Mouse (Mus musculus) bone marrow macrophage, adult 2 months (primary cell): ENCODE measurements around the gene Pcx. TPM values are rescaled to one million over a fixed set of nuclear protein-coding genes. Genes with fewer than 3 reads are reported as not detected.
"Not testable (repeated sequence)": the region's sequence is repeated elsewhere in the genome, so short reads cannot be mapped to it uniquely, and the experiment has no call there.

Experiments used
- H3K27ac ChIP-seq: 2 replicates; pipeline ENCODE4 v1.5.1; 2012; ENCODE audit warnings: low read depth, low read length; ENCODE audit not compliant: insufficient read depth
- H3K4me1 ChIP-seq: 2 replicates; pipeline ENCODE4 v1.6.1; 2012; ENCODE audit warnings: low read length; ENCODE audit not compliant: control insufficient read depth, insufficient read depth
- H3K4me3 ChIP-seq: 2 replicates; pipeline ENCODE4 v1.5.1; 2012; ENCODE audit warnings: mild to moderate bottlenecking, low read length, moderate library complexity; ENCODE audit not compliant: insufficient read depth
- CTCF ChIP-seq: IDR thresholded peaks from 2 replicates; pipeline ENCODE4 v1.5.1; 2012; ENCODE audit warnings: low read depth, mild to moderate bottlenecking, low read length, moderate library complexity
- POLR2A ChIP-seq: IDR thresholded peaks from 2 replicates; pipeline ENCODE4 v1.6.1; 2012; ENCODE audit warnings: mild to moderate bottlenecking, low read depth, low read length, borderline replicate concordance
- polyA plus RNA-seq: library from polyadenylated mRNA; stranded (reverse); fragments of >200 nt; gene quantifications from 2 replicates; pipeline ENCODE4 v1.2.4, GENCODE M21; 2012; ENCODE audit not compliant: missing spikeins, insufficient read depth, insufficient read length

Gene Pcx
- polyA plus RNA-seq, 1 experiment = 3.7 TPM

GRCm38 (mm10) chr19:4583856-4584255 is 73.6 kb downstream of the Pcx start:
- no peaks in the 10 kb centered on the region for H3K4me1 ChIP-seq
- H3K4me3 ChIP-seq = no peak overlapping the region
- TF ChIP-seq CTCF = no peak
- TF ChIP-seq POLR2A = no peak
- H3K27ac ChIP-seq = no peak overlapping the region

GRCm38 (mm10) chr19:4586783-4587182 is 76.5 kb downstream of the Pcx start:
- H3K4me3 ChIP-seq, H3K27ac ChIP-seq: not testable (repeated sequence)

GRCm38 (mm10) chr19:4587426-4587825 is 77.2 kb downstream of the Pcx start:
- Histone ChIP-seq H3K4me1 (no peaks in the 10 kb centered on the region), H3K4me3 (no peak overlapping the region), H3K27ac (no peak overlapping the region)
- no peak for TF ChIP-seq CTCF

More at GRCm38 (mm10) chr19:4586783-4587182, 76.5 kb downstream of the Pcx start:
- not testable (repeated sequence) for H3K4me1 ChIP-seq

GRCm38 (mm10) chr19:4588430-4588829 is 78.2 kb downstream of the Pcx start:
- H3K4me1 ChIP-seq = no peaks in the 10 kb centered on the region
- H3K27ac ChIP-seq = no peak overlapping the region
- TF ChIP-seq POLR2A = no peak
- no peak for TF ChIP-seq CTCF

GRCm38 (mm10) chr19:4589081-4589480 is 78.8 kb downstream of the Pcx start:
- TF ChIP-seq POLR2A = no peak
- no peak for TF ChIP-seq CTCF
- Histone ChIP-seq H3K4me3 (no peak overlapping the region), H3K27ac (no peak overlapping the region), H3K4me1 (no peaks in the 10 kb centered on the region)

More at GRCm38 (mm10) chr19:4588430-4588829, 78.2 kb downstream of the Pcx start:
- no peak overlapping the region for H3K4me3 ChIP-seq

- Histone ChIP-seq H3K4me1 (no peaks in the 10 kb centered on the region), H3K27ac (no peak overlapping the region), H3K4me3 (no peak overlapping the region)
- TF ChIP-seq POLR2A (no peak), CTCF (no peak)
Measured at GRCm38 (mm10) chr19:4590025-4590424, 79.8 kb downstream of the Pcx start.

- no peak overlapping the region for H3K4me3 ChIP-seq
- no peaks in the 10 kb centered on the region for H3K4me1 ChIP-seq
- TF ChIP-seq CTCF (no peak), POLR2A (no peak)
- no peak overlapping the region for H3K27ac ChIP-seq
Measured at GRCm38 (mm10) chr19:4593792-4594522, 83.7 kb downstream of the Pcx start.

- TF ChIP-seq CTCF (no peak), POLR2A (no peak)
- H3K4me1 ChIP-seq = no peaks in the 10 kb centered on the region
- H3K4me3 ChIP-seq = no peak overlapping the region
- no peak overlapping the region for H3K27ac ChIP-seq
Measured at GRCm38 (mm10) chr19:4596071-4596470, 85.8 kb downstream of the Pcx start.

GRCm38 (mm10) chr19:4602459-4602858 is 92.2 kb downstream of the Pcx start:
- H3K27ac ChIP-seq = no peak overlapping the region
- TF ChIP-seq POLR2A = no peak
- H3K4me1 ChIP-seq = no peaks in the 10 kb centered on the region
- no peak overlapping the region for H3K4me3 ChIP-seq

GRCm38 (mm10) chr19:4603801-4604723 is 93.8 kb downstream of the Pcx start:
- TF ChIP-seq POLR2A (no peak), CTCF (no peak)
- Histone ChIP-seq H3K4me1 (no peaks in the 10 kb centered on the region), H3K27ac (no peak overlapping the region), H3K4me3 (no peak overlapping the region)
